Mouse (Mus musculus) CH12.LX (cell line): ENCODE results near the gene Pou4f1. TPM values are rescaled to one million over a fixed set of nuclear protein-coding genes. Genes with fewer than 3 reads are reported as not detected.

ENCODE experiments used
- DNase-seq: peaks from one replicate; pipeline ENCODE4 v3.0.0-alpha.2; 2013; ENCODE audit errors: extremely low read depth
- H3K27ac ChIP-seq: 2 replicates; pipeline ENCODE4 v1.5.1; 2012; ENCODE audit warnings: low read depth, mild to moderate bottlenecking, control low read depth, moderate library complexity; ENCODE audit not compliant: insufficient read depth
- H3K27me3 ChIP-seq: replicated peaks from 2 replicates; pipeline ENCODE3; 2012; ENCODE audit warnings: inconsistent platforms
- H3K36me3 ChIP-seq, 2 experiments: replicated peaks in 1 of 2; 2 replicates each; pipeline versions ENCODE3 to v1.6.1; 2012; ENCODE audit warnings: inconsistent platforms in 1 of 2, low read length in 1 of 2, mild to moderate bottlenecking in 1 of 2, mixed read lengths in 1 of 2, moderate library complexity in 1 of 2; ENCODE audit not compliant: control insufficient read depth in 1 of 2, insufficient read depth in 1 of 2
- H3K4me1 ChIP-seq, 2 experiments: 2 replicates each; pipeline ENCODE4 v1.6.1; 2012; ENCODE audit warnings: inconsistent platforms in 1 of 2, moderate library complexity in 1 of 2; ENCODE audit not compliant: insufficient read depth in 2 of 2, control insufficient read depth in 1 of 2
- H3K4me2 ChIP-seq: 2 replicates; pipeline ENCODE4 v1.6.1; 2012; ENCODE audit warnings: low read depth, mild to moderate bottlenecking, control low read depth; ENCODE audit not compliant: poor library complexity, insufficient read depth, severe bottlenecking
- H3K4me3 ChIP-seq, 3 experiments: fragments of 150-350 bp in 1 of 3; sonication (generic) in 1 of 3; replicated peaks in 1 of 3; 2 replicates each; pipeline versions ENCODE3 to v1.5.1; 2011 to 2012; ENCODE audit warnings: low read depth in 2 of 3, low read length in 2 of 3, mild to moderate bottlenecking in 2 of 3, moderate library complexity in 2 of 3, control low read depth in 1 of 3, improper control_type of control experiment in 1 of 3, inconsistent platforms in 1 of 3, mixed read lengths in 1 of 3; ENCODE audit not compliant: poor library complexity in 1 of 3
- H3K79me2 ChIP-seq: replicated peaks from 2 replicates; pipeline ENCODE4 v1.6.1; 2012; ENCODE audit warnings: mild to moderate bottlenecking, moderate library complexity; ENCODE audit not compliant: control insufficient read depth, poor library complexity, insufficient read depth, severe bottlenecking; ENCODE audit errors: extremely low read depth
- H3K9ac ChIP-seq: 2 replicates; pipeline ENCODE4 v1.6.1; 2012; ENCODE audit warnings: low read depth, mild to moderate bottlenecking, control low read depth, moderate library complexity; ENCODE audit not compliant: insufficient read depth
- H3K9me3 ChIP-seq: replicated peaks from 2 replicates; pipeline ENCODE3; 2012; ENCODE audit warnings: low read length, inconsistent platforms, mixed read lengths
- CHD2 ChIP-seq: IDR thresholded peaks from 2 replicates; pipeline ENCODE4 v1.6.1; 2011; ENCODE audit warnings: low read length, improper control_type of control experiment
- GABPA ChIP-seq: IDR thresholded peaks from 2 replicates; pipeline ENCODE4 v1.6.1; 2012; ENCODE audit warnings: low read depth, low read length, improper control_type of control experiment, inconsistent platforms; ENCODE audit not compliant: insufficient replicate concordance
- HCFC1 ChIP-seq: IDR thresholded peaks from 2 replicates; pipeline ENCODE4 v1.6.1; 2012; ENCODE audit warnings: low read depth, mild to moderate bottlenecking, inconsistent platforms, low read length, improper control_type of control experiment
- KAT2A ChIP-seq: IDR thresholded peaks from 2 replicates; pipeline ENCODE4 v1.6.1; 2012; ENCODE audit warnings: low read length, improper control_type of control experiment, inconsistent platforms; ENCODE audit not compliant: insufficient replicate concordance
- MEF2A ChIP-seq: IDR thresholded peaks from 2 replicates; pipeline ENCODE4 v1.6.1; 2014; ENCODE audit warnings: low read depth, mild to moderate bottlenecking, inconsistent platforms, low read length, improper control_type of control experiment, borderline replicate concordance
- NRF1 ChIP-seq: IDR thresholded peaks from 2 replicates; pipeline ENCODE4 v1.6.1; 2014; ENCODE audit warnings: low read depth, mild to moderate bottlenecking, inconsistent platforms, low read length, improper control_type of control experiment, moderate library complexity
- PAX5 ChIP-seq: IDR thresholded peaks from 2 replicates; pipeline ENCODE4 v1.6.1; 2012; ENCODE audit warnings: low read length, inconsistent platforms, mixed read lengths
- POLR2A ChIP-seq: IDR thresholded peaks from 2 replicates; pipeline ENCODE4 v1.6.1; 2011; ENCODE audit warnings: low read depth, mild to moderate bottlenecking, improper control_type of control experiment, low read length
- POLR2AphosphoS2 ChIP-seq: IDR thresholded peaks from 2 replicates; pipeline ENCODE4 v1.6.1; 2011; ENCODE audit warnings: low read depth, low read length, improper control_type of control experiment
- RCOR1 ChIP-seq: conservative IDR thresholded peaks from 2 replicates; pipeline ENCODE4 v1.6.1; 2012; ENCODE audit warnings: low read depth, mild to moderate bottlenecking, inconsistent platforms, low read length, improper control_type of control experiment
- USF1 ChIP-seq: IDR thresholded peaks from 2 replicates; pipeline ENCODE4 v1.6.1; 2014; ENCODE audit warnings: low read depth, mild to moderate bottlenecking, inconsistent platforms, low read length, improper control_type of control experiment
- USF2 ChIP-seq: conservative IDR thresholded peaks from 2 replicates; pipeline ENCODE4 v1.6.1; 2011; ENCODE audit warnings: low read depth, low read length, improper control_type of control experiment
- ZKSCAN1 ChIP-seq: IDR thresholded peaks from 2 replicates; pipeline ENCODE4 v1.6.1; 2012; ENCODE audit warnings: low read depth, inconsistent platforms, low read length, improper control_type of control experiment, borderline replicate concordance
- ZMIZ1 ChIP-seq: IDR thresholded peaks from 2 replicates; pipeline ENCODE4 v1.6.1; 2012; ENCODE audit warnings: low read depth, mild to moderate bottlenecking, inconsistent platforms, low read length, improper control_type of control experiment
- ZNF384 ChIP-seq: IDR thresholded peaks from 2 replicates; pipeline ENCODE4 v1.6.1; 2012; ENCODE audit warnings: low read depth, low read length, improper control_type of control experiment, inconsistent platforms
- dilution Hi-C: fragments of 300-500 bp; cut with MboI; formaldehyde crosslinking; loops from 2 replicates; pipeline ENCODE4 v1.14.3; 2020; ENCODE audit warnings: low sequenced_read_pairs; ENCODE audit not compliant: extremely low pct_unique_long_range_greater_than_20kb, extremely low pct_ligation_motif_present
- in situ Hi-C: fragments of 300-500 bp; cut with MboI; formaldehyde crosslinking; loops from 3 replicates; pipeline ENCODE4 v1.14.3; 2019; ENCODE audit warnings: low sequenced_read_pairs, low pct_ligation_motif_present, low pct_unique_long_range_greater_than_20kb, mixed read lengths
- polyA plus RNA-seq: library from polyadenylated mRNA; unstranded; fragments of >175 nt; gene quantifications from 2 replicates; pipeline ENCODE4 v1.2.1, GENCODE M21; 2012; ENCODE audit warnings: low read depth; ENCODE audit not compliant: insufficient read length
- total RNA-seq, 2 experiments: library from RNA; depleted of rRNA; stranded (reverse); fragments of 300-350 nt in 1 of 2; fragments of >200 nt in 1 of 2; gene quantifications; 2 replicates each; pipeline ENCODE4 v1.2.3; 2012 to 2014

Gene Pou4f1
- total and polyA plus RNA-seq, 3 experiments: 1.1 to 4.2 (median 1.5) TPM

- H3K4me1 ChIP-seq: no peaks in the 10 kb centered on the region
- H3K79me2 ChIP-seq: no peaks in the 10 kb centered on the region
- H3K4me2 ChIP-seq: no peak overlapping the region
- H3K4me3 ChIP-seq: no peak overlapping the region
- TF ChIP-seq POLR2A: no peak
- no peak for TF ChIP-seq RCOR1
- TF ChIP-seq HCFC1: no peak
- no peak for TF ChIP-seq USF1
- no peak for TF ChIP-seq CHD2
- TF ChIP-seq USF2: no peak
- in situ Hi-C loops (no loop called here), dilution Hi-C loops (no loop called here)
- no peaks in the 10 kb centered on the region for H3K9me3 ChIP-seq
- no peak overlapping the region for H3K27ac ChIP-seq
- H3K9ac ChIP-seq: no peak overlapping the region
- no peaks in the 10 kb centered on the region for H3K27me3 ChIP-seq
- H3K36me3 ChIP-seq: no peaks in the 10 kb centered on the region
- DNase-seq: no peak
Measured at GRCm38 (mm10) chr14:104430819-104431218, 37.0 kb downstream of the Pou4f1 start.

GRCm38 (mm10) chr14:104423688-104424470 lies 43.9 kb downstream of the Pou4f1 start:
- DNase-seq: no peak
- H3K27ac ChIP-seq: no peak overlapping the region
- no peaks in the 10 kb centered on the region for H3K9me3 ChIP-seq
- H3K9ac ChIP-seq: no peak overlapping the region
- H3K4me3 ChIP-seq: no peak overlapping the region
- TF ChIP-seq GABPA (no peak), POLR2AphosphoS2 (no peak), PAX5 (no peak), ZMIZ1 (no peak), ZKSCAN1 (no peak), KAT2A (no peak), MEF2A (no peak), ZNF384 (no peak), NRF1 (no peak)
- no peak overlapping the region for H3K4me2 ChIP-seq
- H3K79me2 ChIP-seq: no peaks in the 10 kb centered on the region
- no peaks in the 10 kb centered on the region for H3K27me3 ChIP-seq
- no peaks in the 10 kb centered on the region for H3K4me1 ChIP-seq
- H3K36me3 ChIP-seq: no peaks in the 10 kb centered on the region
- dilution Hi-C loops (no loop called here), in situ Hi-C loops (no loop called here)

Other genes with a start within 250 kb of the Pou4f1 start
- gene Rnf219, start 54.6 kb upstream of the Pou4f1 start, total RNA-seq (2012; rRNA removed): 12.2 and 16.2 TPM in 2 replicates
- gene Rnf219, start 54.6 kb upstream of the Pou4f1 start, total RNA-seq (2014; rRNA removed): 18.2 and 20.0 TPM in 2 replicates
- gene Rnf219, start 54.6 kb upstream of the Pou4f1 start, polyA plus RNA-seq: 30.2 and 33.8 TPM in 2 replicates